Mouse (Mus musculus) 416B (cell line): ENCODE results near the gene Hint1.

Experiments
- DNase-seq: peaks from one replicate; pipeline ENCODE4 v3.0.0; 2011; ENCODE audit warnings: low read depth

Gene Hint1

DNA sequence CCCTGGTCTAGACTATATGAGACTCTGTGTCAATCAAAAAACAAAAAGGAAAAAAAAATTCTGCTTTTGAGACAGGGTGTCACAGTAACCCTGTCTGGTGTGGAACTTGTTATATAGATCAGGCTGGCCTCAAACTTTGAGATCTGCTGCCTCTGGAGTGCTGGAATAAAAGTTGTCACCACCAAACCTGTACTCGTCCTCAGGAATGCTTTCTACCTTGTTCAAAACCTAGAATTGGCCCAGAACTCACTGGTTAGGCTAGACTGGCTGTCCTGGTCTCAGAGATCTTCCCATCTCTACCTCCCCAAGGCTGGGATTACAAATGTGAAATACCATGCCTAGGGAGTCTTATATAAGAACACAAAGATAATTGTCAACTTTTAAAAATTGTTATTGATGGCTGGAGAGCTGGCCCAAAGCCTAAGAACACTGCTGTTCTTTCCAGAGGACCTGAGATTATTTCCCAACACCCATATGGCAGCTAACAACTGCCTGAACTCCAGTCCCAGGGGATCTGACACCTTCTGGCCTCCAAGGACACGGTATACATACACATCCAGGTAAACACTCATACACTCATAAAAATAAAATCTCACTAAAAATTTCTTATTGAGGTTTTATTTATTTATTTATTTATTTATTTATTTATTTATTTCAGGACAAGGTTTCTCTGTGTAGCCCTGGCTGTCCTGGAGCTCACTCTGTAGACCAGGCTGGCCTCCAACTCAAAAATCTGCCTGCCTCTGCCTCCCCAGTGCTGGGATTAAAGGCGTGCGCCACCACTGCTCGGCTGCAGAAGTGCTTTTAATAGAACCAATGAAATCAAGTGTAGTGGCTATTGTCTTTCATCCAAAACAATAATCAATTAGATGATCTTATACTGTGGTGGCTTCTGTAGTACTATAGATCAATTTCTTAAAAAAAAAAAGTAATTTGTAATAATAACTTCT lies 4.4 kb upstream of the Hint1 start:
- no peak for DNase-seq

DNA sequence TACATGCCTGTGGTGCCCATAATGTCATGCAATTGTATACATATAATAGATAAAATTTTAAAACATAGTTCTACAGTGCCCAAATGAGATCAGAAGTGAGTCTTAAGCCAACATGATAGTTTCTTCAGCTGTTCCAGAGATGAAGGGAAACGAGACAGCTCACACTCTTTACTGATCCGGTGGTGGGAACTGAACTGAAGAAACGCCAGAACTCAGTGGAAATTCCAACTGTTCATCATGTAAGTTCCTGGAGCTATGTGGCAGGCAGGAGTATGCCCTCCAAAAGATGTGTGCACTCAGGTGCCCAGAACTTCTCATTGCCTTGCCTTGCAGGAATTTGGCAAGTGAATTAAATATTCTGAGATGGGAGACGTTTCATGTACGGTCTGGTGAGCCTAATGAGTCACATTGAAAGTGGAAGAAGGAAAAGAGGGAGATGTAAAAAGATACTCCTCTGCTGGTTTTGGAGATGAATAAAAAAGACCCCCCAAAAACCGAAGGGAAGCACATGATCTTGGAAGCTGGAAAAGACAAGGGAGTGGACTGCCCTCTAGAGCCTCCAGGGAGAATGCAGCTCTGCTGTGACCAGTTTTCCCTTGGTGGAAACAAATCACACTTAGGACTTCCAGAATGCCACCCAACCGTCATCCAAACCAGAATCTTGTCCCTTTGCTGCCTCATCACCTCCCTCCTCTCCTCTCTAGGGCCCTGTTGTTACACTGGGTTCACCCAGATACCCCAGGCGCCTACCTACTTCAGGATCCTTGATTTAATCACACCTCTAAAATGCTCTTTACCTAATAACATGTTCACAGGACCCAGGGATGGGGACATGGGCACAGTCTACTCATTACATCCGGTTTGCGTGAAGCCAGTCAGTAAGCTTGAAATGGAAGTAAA lies 3.3 kb upstream of the Hint1 start:
- peak; percentile 74 for DNase-seq

DNA sequence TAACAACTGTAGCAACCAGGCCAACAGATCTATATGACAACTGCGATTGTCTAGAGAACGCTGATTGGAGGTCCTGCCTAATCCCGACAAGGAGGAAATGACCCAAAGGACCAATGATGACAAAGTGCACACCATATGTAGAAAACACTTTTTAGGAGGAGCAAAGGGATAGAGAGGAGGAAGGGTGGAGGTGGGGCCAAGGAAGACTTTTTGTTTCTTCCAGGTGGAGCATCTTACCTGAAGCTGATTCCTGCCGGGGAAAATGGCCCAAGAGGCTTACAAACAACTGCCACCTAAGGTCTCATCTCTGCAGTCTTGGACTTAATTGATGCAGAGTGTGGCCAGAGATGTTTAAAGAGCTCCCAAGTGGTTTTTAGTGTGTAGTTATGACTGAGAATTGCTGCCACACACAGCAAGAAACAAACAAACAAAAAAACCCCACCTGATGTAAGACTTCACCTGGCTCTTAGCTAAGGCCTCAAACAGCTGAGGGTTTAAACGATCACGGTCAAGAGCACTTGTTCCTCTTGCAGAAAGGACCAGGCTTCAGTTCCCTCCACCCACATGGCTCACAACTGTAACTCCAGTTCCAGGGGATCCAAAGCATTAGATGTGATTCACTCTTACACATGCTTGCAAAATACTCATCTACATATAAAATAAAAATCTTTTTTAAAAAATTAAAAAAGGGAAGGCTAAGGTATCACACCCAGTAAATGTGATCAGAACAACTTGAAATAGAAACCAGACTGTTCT lies 675 bp upstream of the Hint1 start:
- peak; percentile 62 for DNase-seq

DNA sequence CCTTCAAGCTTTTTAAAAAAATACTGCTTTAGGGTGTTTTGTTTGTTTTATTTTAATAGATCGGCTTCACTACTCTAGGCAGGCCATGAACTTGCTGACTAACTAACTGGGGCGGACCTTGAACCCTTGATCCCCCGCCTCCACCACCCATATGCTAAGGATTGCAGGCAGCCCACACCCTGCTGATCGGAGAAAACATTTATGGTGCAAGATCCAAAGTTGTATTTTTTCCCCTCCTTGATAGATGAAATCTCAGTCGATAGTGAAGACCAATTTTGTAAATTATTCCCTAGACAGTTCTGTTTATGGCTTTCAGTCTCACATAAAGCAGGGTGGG lies 834 bp downstream of the Hint1 start:
- peak; percentile 81 for DNase-seq

DNA sequence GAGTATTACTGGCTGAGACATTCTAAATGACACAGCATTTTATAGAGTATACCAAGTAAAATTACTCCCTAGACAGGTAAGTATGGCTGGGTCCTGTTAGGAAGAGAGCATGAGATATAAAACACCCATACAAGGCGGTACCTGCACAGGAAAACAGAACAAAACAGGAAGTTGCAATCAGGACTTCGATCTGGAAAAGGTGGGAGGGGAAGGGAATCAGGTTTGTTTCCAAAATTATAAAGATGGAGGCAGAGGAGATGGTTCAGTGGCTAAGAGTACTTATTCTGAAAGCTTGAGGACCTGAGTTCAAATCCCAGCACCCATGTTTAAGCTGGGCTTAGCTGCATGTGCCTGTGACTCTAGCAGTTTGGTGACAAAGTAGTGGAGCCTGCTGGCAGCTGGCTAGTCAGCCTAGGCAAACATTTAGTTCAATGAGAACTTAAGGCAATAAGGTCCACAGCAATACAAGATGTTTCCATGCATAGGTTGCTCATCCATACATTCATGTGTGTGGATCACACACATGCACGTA lies 1.8 kb downstream of the Hint1 start:
- DNase-seq: peak; percentile 45

DNA sequence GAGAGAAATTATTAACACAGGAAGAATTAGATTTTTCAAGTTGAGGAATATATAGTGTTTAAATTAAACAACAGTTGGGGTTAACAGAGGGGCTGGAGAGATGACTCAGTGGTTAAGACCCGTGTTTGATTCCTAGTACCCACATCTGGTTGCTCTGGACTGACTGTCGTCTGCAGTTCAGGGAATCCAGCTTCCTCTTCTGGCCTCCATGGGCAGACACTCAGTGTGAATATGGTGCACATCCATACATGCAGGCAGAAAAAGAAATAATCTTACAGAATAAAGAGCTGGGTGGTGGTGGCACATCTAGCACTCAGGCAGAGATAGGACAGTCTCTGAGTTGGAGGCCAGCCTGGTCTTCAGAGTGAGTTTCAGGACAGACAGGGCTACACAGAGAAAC lies 2.3 kb downstream of the Hint1 start:
- DNase-seq: no peak

DNA sequence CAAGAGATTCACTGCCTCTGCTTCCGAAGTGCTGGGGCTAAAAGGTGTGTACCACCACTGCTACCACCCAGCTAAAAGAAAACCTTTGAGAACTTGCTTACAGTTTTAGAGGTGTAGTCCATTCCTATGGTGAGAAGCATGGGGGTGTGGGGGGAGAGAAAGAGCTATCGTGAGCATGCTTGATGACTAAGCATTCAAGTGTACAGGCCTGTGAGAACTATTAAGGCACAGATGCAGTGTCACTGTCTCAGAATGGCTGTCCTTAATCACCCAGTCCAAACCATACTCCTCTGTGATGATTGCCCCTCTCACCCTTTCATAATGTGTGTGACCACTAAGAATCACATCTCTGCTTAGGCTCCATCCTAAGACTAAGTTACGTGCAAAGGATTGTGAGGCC lies 3.1 kb downstream of the Hint1 start:
- peak; percentile 62 for DNase-seq

DNA sequence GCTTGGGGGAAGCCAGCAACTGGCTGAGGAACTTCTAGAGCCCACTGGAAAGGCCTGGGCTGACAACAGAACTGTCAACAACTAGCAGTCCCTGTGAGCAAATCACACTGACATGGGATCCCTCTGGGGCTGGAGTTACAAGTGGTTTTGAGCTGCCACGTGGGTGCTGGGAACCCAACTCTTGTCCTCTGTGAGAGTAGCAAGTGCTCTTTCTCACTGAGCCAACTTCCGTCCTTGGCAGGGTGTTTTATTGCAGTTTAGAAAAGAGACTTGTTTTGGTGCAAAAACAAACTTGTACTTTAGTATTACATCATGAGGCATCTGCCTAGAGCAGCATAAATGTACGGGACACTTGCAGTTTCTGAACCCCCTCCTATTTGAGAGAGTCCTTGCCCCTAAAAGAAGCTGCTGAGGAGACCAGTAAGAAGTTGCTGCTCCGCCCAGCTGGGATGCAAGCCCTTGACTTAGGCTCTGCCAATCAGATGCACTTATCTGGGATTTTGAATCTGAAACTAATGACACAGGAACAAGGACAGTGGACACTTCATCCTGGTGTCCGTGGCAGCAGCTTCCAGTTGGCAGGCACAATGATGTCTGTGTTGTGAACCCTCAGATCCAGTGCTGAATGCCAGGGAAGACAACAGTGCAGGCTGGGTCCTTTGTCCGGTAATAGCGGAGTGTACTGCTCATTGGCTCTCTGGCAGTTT lies 5.8 kb downstream of the Hint1 start:
- DNase-seq: no peak

DNA sequence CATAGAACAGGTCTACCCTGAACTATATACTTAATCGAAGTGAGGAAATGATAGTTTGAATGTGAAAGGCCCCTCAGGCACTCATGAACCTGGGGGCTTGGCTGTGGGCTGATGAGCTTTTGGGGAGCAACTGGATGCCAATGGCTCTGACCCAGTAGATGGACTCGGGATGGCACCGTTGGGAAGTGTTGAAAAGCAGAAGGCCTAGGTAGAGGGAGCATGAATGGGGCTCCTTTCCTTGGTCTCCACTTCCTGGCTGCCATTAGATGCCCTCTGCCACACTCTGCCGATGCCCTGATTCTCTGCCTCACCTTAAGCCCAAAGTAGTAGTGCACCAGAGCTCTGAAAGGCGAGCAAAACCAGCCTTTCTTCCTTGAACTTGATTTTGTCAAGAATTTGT lies 9.8 kb downstream of the Hint1 start:
- no peak for DNase-seq

DNA sequence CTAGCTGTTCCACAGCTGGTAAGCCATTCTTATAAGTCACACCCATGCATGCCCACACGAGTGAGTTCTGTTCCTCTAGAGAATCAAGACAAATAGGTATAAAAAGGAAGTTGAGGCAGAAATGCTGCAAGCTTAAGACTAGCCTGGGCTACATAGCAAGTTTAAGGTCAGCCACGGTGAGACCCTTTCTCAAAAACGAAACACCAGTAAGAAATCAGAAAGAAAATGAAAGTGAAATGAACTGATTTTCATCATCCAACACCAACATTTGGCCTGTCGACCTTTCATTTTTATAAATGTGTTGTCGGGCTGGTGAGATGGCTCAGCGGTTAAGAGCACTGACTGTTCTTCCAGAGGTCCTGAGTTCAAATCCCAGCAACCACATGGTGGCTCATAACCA lies 12.7 kb downstream of the Hint1 start:
- no peak for DNase-seq

DNA sequence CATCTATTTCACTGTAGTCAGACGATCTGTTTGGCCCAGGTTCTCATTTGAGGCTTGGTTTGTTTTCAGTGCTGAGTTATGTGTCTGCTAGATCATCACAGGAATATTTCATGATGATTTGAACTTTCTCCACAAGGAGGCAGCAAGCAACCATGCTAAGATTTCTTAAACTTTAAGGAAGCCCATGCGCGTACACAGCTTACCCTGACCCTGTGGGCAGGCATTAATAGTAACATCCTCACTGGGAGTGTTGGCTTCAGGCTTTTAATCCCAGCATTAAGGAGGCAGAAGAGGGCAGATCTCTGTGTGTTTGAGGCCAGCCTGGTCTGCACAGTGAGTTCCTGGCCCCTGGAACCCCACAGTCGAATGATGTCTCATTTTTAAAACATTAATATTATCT lies 13.3 kb downstream of the Hint1 start:
- DNase-seq: peak; percentile 87

DNA sequence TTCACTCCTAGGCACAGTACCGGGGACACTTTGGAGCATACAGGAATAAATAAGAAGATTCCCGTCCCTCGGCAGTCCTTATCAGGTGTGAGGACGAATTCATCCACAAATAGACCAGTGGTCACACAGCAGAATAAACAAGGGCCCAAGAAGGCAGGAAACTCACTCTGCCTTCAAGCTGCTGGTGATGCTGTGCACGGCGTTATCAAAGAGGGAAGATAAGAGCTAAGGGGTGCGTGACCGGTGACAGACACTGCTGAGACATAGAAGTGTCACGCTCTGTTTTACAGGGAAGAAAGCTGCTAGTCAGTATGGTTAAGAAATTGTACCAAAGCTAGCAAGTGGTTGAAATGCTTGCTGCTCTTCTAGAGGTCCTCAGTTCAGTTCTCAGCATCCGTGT lies 13.7 kb downstream of the Hint1 start:
- no peak for DNase-seq

DNA sequence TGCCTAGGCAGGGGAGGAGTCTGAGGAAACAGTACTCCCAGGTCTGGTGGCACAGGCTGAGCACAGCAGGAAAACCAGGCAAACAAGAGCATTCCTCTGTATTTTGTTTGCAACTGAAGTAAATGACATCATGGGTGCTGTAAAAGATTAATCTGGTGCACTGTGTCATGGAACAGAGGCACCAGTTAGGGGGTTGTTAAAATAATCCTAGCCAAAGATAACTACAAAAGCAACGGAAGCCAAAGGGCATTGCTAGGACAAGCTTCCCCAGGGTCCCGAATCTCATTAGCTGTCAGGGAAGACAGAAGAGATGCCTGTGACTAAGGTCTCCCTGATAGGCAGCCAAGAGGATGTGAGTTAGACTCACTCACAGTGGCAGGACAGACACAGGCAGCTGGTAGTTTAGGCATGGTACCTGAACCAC lies 14.9 kb downstream of the Hint1 start:
- DNase-seq: no peak

DNA sequence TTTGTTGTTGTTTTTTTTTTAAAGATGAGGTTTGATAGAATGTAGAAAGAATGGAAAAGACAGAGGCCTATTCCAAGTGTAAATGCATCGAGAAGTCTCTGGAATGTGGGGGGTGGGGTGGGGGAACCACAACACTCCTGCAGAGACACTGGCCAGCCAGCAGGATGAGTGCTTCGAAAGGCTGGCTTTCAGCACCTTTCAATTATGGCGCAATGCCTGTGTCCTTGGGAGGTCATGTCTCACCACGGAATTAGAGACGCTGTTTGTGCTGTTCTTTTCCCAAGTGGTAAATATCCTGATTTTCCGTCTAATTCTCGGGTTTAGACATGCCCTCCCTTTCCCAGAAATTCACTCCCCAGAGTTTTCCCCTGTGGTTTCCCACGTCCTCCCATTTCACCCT lies 16.5 kb downstream of the Hint1 start:
- DNase-seq: no peak

DNA sequence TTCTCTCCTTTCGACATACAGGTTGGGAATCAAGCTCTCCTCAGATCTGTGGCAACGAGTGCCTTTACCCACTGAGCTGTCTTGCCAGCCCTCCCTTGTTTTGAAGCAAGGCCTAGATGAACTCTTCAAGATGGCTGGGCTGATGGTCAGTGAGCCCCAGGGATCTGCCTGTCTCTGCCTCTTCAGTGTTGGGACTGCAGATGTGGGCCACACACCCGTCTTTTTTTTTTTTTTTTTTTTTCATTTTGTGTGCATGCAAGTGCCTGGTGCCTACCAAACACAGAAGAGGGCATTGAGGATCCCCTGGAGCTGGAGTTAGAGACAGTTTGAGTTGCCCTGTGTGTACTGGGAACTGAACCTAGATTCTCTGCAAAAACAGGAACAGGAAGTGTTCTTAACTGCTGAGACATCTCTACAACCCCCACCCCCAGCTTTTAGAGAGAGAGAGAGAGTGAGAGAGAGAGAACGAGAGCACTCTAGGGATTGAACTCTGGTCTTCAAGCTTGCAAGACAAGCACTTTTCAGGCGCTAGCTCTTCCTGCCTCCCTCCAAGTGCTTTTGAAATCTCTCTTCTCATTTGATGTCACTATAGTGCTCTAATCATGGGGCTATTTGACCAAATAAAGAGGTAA lies 18.1 kb downstream of the Hint1 start:
- peak; percentile 63 for DNase-seq

DNA sequence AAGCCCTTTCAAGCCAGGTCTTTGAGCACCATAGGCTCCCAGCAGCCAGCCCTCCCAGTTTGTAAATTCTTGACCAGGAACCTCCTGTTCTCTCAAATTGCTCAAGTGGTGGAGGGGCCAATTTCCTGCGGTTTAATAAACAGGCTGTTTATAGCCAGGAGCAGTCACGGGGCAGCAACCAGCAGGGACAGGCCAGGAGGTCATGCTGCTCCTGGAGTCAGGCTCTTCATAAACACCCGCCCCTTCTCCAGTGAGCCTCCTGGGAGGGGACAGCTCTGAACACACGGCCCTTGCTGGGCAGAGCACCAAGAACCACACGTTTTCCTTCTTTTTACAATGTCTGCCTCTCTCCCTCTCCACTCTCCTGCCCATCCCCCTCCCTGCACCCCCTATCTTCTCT lies 18.8 kb downstream of the Hint1 start:
- DNase-seq: no peak

DNA sequence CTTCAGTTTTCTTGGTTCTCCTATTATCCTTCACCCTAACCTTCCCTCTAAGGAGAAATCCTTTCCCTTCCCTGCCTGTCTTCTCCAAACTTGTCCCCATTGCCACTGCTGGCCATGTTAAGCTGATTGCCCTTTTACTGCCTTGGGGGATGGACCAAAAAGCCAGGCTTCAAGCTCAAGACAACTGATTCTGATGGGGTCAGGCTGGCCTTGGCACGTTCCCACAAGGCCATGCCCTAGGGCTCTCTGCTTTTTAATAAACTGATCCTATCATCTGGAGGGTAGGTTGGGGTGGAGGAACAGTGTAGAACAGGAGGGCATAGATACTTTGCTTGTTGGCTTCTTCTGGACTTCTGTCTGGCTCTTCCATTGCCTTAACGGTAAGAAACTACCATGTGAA lies 19.2 kb downstream of the Hint1 start:
- no peak for DNase-seq

DNA sequence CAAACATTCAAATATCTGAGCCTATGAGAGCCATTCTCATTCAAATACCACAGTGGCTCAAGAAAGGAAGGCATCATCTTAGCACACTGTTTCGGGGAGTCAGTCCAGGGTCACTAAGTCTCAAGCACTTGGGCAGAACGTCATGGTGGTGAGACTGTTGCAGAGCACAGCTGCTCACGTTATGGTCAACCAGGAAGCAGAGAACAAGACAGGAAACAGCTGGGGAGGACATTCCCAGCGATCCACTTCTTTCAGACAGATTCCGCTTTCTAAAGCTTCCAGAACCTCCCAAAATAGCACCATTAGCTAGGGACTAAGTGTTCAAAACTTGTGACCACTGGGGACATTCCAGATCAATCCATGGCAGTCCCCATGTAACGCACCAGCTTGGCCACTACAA lies 21.7 kb downstream of the Hint1 start:
- no peak for DNase-seq

DNA sequence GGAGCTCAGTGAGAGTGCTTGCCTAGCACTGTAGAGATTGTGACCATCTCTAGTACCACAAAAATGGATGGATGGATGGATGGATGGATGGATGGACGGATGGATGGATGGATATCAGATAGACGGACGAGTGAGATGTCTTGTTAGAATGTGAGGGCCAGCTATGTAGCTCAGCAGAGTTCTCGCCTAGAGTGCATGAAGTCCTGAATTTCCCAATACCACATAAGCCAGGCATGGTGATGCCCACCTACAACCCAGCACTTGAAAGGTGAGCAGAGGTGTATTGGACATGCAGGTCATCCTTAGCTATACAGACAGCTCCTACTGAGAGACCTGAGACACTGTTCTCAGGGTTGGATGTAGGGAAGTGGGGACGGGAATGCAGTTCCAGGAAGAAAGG lies 25.2 kb downstream of the Hint1 start:
- no peak for DNase-seq

DNA sequence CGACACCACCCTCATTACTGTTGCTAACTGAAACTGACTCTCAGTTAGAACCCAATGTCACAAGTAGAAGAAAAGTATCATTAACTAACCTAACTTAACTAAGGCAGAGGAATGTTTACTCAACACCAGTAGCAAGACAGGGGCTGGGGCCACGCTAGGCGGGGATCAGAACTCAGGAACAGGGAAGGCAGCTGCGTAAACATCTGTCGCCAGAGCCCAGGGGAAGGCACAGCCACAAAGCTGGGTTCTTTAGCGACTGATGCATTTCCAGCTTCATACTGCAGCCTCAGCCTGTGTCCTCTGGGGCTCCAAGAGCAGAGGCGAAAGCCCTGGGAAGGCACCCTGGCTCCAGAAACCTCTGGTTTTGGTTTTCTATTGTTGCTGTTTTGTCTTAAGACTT lies 25.9 kb downstream of the Hint1 start:
- DNase-seq: no peak

DNA sequence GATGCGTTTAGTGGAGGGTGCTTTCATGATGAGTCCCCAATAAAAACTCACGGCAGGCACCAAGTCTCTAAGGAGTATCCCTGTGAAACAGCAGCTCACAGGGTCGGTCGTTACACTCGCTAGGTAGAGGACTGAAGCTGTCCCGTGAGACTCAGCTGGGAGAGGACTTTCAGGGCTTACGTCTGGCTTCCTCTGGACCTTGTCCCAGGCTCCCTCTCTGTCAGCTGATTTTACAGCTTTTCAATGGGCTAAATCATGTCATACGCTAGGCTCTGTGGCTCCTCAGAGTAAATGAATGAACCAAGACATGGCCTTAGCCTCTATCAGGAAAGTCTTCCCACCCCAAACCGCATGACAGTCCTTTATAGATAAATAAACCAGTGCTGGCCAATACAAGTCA lies 28.4 kb downstream of the Hint1 start:
- DNase-seq: no peak
